Mouse (Mus musculus): Measurements from ENCODE around the gene Ctf1. TPM values are rescaled to one million over a fixed set of nuclear protein-coding genes. Genes with fewer than 3 reads are reported as not detected.

Ctf1 gene
- polyA plus RNA-seq, 1 experiment from 2014 or later, result 17.5 TPM

DNA sequence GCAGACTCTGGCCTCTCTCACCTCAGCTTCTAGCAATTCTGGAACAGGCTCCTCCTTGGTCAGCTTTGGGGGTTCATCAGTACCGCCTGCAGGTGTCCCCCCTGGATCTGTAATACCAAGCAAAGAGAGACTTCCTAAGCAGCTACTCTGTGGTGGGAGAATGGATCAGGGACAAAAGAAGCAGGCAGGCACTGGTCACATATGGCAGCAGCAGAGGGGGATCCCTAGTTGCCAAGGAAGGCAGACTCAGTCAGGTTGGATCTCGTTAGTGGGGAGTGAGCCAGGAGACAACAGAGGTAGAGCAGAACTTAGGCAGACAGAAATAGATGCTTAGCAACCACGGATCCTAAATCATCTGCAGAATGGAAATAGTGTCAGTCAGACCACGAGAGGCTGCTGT, 6.8 kb upstream of the Ctf1 start:
- no peak overlapping the region for H3K4me3 ChIP-seq (ENCODE audit: low read length)
- H3K4me1 ChIP-seq (ENCODE audit: control insufficient read depth, insufficient read depth, low read length), result peaks cover 23% of the 10 kb centered on the region
- peaks cover 55% of the 10 kb centered on the region for H3K36me3 ChIP-seq (ENCODE audit: control insufficient read depth, insufficient read depth, low read length)
- ATAC-seq (ENCODE audit: low FRiP score, low TSS enrichment), result no peak
- no peaks in the 10 kb centered on the region for H3K9me3 ChIP-seq (ENCODE audit: control insufficient read depth, low read length)
- no peak overlapping the region for H3K9ac ChIP-seq (ENCODE audit: low read depth, low read length)
- no peak overlapping the region for H3K4me2 ChIP-seq (replicated peaks; ENCODE audit: low read depth, low read length)
- WGBS, result 84% methylated on average over 4 of the region's 4 CpGs
- H3K27me3 ChIP-seq (ENCODE audit: control insufficient read depth, insufficient read depth, low read length), result no peaks in the 10 kb centered on the region
- H3K27ac ChIP-seq (ENCODE audit: low read depth, low read length), result no peak overlapping the region

DNA sequence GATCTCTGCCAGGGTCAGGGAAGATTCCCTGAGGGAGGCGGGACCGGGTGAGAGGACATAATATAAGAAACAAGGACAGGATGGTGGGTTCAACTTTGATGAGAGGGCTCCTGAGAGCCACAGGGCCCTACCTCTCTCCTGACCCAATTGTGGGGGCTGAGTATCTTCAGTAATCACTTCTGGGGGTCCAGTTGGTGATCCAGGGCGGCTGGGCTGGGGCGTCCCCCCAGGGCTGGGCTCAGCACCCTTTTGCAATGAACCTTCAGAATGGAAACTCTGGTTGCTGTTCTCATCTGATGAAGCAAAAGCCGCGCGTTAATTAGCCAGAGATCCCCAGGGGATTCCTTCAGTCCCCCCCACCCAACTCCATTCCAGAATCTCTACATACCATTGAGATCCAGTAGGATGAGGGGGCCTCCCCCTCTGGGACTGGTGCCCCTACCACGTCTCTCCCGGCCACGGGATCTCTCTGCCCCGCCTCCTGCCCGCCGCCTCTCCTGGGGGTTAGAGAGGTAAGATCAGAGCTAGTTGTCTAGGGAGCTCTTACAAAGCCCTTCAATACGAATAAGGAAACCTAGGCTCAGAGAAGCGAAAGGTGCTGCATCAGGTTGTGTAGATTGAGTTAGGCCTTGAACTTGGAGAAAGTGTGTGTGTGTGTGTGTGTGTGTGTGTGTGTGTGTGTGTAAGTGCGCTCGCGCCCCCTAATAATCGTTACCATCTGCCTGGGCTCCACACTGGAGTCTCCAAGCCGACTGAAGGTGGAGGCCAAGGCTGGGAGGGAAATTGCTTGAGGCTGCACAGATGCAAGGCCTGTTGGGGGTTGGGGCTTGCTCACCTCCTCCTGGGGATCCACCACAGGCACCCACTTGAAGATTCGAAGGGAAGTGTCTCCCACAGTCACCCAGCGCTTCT, 5.2 kb upstream of the Ctf1 start:
- Histone ChIP-seq H3K4me2 (replicated peaks; ENCODE audit: low read depth, low read length) (peak overlapping the region; percentile 67), H3K27me3 (ENCODE audit: control insufficient read depth, insufficient read depth, low read length) (no peaks in the 10 kb centered on the region), H3K9ac (ENCODE audit: low read depth, low read length) (peak overlapping the region; percentile 82), H3K4me3 (ENCODE audit: low read length) (peak overlapping the region; percentile 70), H3K36me3 (ENCODE audit: control insufficient read depth, insufficient read depth, low read length) (peaks cover 43% of the 10 kb centered on the region), H3K4me1 (ENCODE audit: control insufficient read depth, insufficient read depth, low read length) (peaks cover 35% of the 10 kb centered on the region), H3K9me3 (ENCODE audit: control insufficient read depth, low read length) (no peaks in the 10 kb centered on the region), H3K27ac (ENCODE audit: low read depth, low read length) (peak overlapping the region; percentile 98)
- 20% methylated on average over 22 of the region's 22 CpGs for WGBS
- peak; percentile 3; the same call in 1 of the 2 replicates for ATAC-seq (ENCODE audit: low FRiP score, low TSS enrichment)

DNA sequence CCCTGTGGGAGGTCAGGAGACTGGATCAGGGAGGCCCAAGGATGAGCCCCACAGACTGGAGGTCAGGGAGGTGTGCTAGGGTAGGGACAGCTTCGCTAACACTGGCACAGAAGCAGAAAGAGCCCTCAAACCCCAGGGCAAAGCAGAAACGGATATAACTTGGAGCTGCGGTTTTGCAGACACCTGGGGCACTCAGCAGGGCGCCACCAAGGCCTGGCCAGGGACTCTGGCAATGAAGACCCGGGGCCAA, 4.7 kb upstream of the Ctf1 start:
- no peak for ATAC-seq (ENCODE audit: low FRiP score, low TSS enrichment)
- H3K9me3 ChIP-seq (ENCODE audit: control insufficient read depth, low read length), result no peaks in the 10 kb centered on the region
- WGBS, result 4% methylated on average over 5 of the region's 5 CpGs
- peaks cover 38% of the 10 kb centered on the region for H3K36me3 ChIP-seq (ENCODE audit: control insufficient read depth, insufficient read depth, low read length)
- H3K4me3 ChIP-seq (ENCODE audit: low read length), result peak overlapping the region; percentile 70
- H3K9ac ChIP-seq (ENCODE audit: low read depth, low read length), result peak overlapping the region; percentile 82
- H3K27ac ChIP-seq (ENCODE audit: low read depth, low read length), result peak overlapping the region; percentile 98
- no peaks in the 10 kb centered on the region for H3K27me3 ChIP-seq (ENCODE audit: control insufficient read depth, insufficient read depth, low read length)
- H3K4me2 ChIP-seq (replicated peaks; ENCODE audit: low read depth, low read length), result peak overlapping the region; percentile 67
- peaks cover 38% of the 10 kb centered on the region for H3K4me1 ChIP-seq (ENCODE audit: control insufficient read depth, insufficient read depth, low read length)

DNA sequence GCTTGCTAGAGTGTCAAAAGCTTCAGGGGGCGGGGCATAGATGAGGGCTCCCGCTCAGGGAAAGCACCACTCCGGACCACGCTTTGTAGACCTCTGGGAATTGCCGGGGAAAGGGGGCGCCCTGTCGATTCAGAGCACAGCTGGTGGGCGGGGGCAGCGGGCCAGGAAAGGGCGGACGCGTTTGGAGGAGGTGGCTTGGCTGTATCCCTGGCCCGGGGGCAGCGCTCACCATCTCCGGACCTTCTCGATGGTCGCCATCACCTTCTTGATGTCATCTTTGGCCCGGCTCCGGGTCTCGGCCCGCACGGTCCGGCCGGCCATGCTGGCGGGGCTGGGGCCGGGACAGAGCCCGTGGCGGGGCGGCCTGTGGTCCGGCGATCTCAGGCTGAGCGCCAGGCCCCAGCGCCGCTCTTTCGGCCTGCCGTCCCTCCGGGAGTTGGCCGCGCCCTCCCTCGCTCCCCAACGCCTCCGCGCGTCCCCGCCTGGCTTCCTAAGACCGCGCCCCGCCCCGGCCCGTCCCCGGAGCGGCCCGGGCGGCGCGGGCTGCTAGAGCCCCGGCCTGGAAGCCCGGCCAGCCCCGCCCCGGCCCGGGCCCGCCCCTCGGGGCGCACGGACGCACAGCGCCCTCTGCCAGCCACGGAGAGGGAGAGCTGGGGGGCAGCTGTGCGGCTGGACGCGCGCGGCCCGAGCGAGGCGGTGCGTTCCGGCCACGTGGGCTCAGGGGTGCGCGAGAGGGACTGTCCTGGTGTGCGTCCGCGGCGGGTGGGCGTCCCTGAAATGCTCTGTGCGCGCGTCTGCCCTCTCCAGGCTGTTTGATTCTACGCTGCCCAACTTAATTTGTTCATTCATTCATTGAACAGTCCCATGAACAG, 4.1 kb upstream of the Ctf1 start, which contains the start of gene Bcl7c:
TSS of gene Bcl7c (minus strand) at position 727 of the 872 bp plus-strand sequence.
- Histone ChIP-seq H3K4me2 (replicated peaks; ENCODE audit: low read depth, low read length) (peak within 1 kb of the TSS; percentile 67), H3K4me3 (ENCODE audit: low read length) (peak within 1 kb of the TSS; percentile 70), H3K4me1 (ENCODE audit: control insufficient read depth, insufficient read depth, low read length) (peaks cover 38% of the 10 kb centered on the region), H3K9me3 (ENCODE audit: control insufficient read depth, low read length) (no peaks in the 10 kb centered on the region), H3K9ac (ENCODE audit: low read depth, low read length) (peak within 1 kb of the TSS; percentile 82), H3K27ac (ENCODE audit: low read depth, low read length) (peak within 1 kb of the TSS; percentile 98), H3K27me3 (ENCODE audit: control insufficient read depth, insufficient read depth, low read length) (no peaks in the 10 kb centered on the region), H3K36me3 (ENCODE audit: control insufficient read depth, insufficient read depth, low read length) (peaks cover 33% of the 10 kb centered on the region)
- ATAC-seq (ENCODE audit: low FRiP score, low TSS enrichment), result peak; percentile 87
- under 1% methylated on average over 68 of the region's 90 CpGs for whole genome bisulfite sequencing

DNA sequence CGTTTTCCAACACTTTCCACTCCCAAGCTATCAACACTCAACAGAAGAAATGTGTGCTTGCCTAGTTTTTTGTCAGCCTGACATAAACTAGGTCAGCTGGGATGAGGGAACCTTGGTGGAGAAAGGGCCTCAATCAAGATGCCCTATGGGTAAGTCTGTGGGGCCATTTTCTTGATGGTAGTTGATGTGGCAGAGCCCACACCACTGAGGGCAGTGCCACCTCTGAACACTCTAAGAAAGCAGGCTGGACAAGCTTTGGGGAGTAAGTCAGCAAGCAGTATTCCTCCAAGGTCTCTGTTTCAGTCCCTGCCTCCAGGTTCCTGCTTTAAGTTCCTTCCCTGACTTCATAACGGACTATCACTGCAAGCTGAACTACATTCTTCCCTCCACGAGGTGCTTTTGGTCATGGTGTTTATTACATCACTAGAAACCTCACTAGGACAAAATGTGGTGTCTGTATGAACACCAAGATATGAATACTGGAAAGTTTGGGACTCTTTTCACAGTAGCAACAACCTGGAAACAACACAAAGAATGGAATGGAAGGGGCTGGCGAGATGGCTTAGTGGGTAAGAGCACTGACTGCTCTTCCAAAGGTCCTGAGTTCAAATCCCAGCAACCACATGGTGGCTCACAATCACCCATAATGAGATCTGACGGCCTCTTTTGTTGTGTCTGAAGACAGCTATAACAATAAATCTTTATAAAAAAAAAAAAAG, 3.1 kb upstream of the Ctf1 start:
- no peaks in the 10 kb centered on the region for H3K9me3 ChIP-seq (ENCODE audit: control insufficient read depth, low read length)
- H3K36me3 ChIP-seq (ENCODE audit: control insufficient read depth, insufficient read depth, low read length), result peaks cover 24% of the 10 kb centered on the region
- peak overlapping the region; percentile 70; the same call in 1 of the 2 replicates for H3K4me3 ChIP-seq (ENCODE audit: low read length)
- ATAC-seq (ENCODE audit: low FRiP score, low TSS enrichment), result no peak
- H3K27me3 ChIP-seq (ENCODE audit: control insufficient read depth, insufficient read depth, low read length), result no peaks in the 10 kb centered on the region
- H3K4me1 ChIP-seq (ENCODE audit: control insufficient read depth, insufficient read depth, low read length), result peaks cover 34% of the 10 kb centered on the region
- H3K9ac ChIP-seq (ENCODE audit: low read depth, low read length), result peak overlapping the region; percentile 82; the same call in 1 of the 2 replicates
- H3K4me2 ChIP-seq (replicated peaks; ENCODE audit: low read depth, low read length), result peak overlapping the region; percentile 67
- WGBS, result 71% methylated on average over 5 of the region's 5 CpGs
- peak overlapping the region; percentile 98 for H3K27ac ChIP-seq (ENCODE audit: low read depth, low read length)

DNA sequence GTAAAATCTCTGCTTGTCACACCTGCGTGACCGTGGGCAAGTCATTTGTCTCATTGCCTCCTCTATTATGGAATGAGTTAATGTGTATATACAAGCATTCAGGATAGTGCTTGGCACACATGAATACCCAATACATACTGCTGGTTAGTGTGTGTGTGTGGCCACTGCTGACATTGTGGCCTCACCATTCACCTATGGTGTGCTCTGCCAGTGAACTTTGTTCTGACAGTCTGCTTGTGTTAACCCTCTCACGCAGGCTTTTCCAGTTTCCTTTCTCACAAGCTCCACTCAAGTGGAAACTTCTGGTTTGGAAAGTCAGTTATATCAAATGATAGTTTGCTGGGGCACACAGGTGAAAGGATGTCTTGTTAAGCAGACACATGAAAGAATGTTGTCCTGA, 1.5 kb upstream of the Ctf1 start:
- Histone ChIP-seq H3K9ac (ENCODE audit: low read depth, low read length) (no peak overlapping the region), H3K27me3 (ENCODE audit: control insufficient read depth, insufficient read depth, low read length) (no peaks in the 10 kb centered on the region), H3K4me3 (ENCODE audit: low read length) (no peak overlapping the region), H3K36me3 (ENCODE audit: control insufficient read depth, insufficient read depth, low read length) (peaks cover 10% of the 10 kb centered on the region; the same call in 1 of the 2 replicates), H3K9me3 (ENCODE audit: control insufficient read depth, low read length) (no peaks in the 10 kb centered on the region), H3K4me1 (ENCODE audit: control insufficient read depth, insufficient read depth, low read length) (peaks cover 33% of the 10 kb centered on the region), H3K27ac (ENCODE audit: low read depth, low read length) (no peak overlapping the region), H3K4me2 (replicated peaks; ENCODE audit: low read depth, low read length) (no peak overlapping the region)
- WGBS, result 79% methylated on average over 3 of the region's 3 CpGs
- ATAC-seq (ENCODE audit: low FRiP score, low TSS enrichment), result no peak

DNA sequence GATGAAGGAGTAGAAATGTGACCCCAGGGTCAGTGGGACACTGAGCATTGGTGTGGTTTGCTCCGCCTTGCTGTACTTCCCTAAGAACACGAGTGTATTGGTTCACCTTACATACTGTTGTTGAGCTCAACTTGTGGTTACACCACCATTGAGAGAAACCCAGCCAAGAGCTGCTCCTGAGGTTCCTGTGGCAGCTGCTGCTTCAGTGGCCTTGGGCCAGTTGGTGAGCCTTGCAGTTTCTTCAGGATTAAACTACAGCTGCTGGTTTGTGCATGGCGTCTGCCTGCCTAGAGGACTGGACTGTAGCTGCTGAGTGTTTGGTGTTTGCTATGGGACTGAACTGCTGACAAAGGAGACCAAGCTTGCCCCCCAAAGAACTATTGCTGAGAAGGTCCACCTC, 1.1 kb upstream of the Ctf1 start:
- Histone ChIP-seq H3K36me3 (ENCODE audit: control insufficient read depth, insufficient read depth, low read length) (peaks cover 6% of the 10 kb centered on the region; the same call in 1 of the 2 replicates), H3K4me1 (ENCODE audit: control insufficient read depth, insufficient read depth, low read length) (peaks cover 33% of the 10 kb centered on the region), H3K27me3 (ENCODE audit: control insufficient read depth, insufficient read depth, low read length) (no peaks in the 10 kb centered on the region), H3K9me3 (ENCODE audit: control insufficient read depth, low read length) (no peaks in the 10 kb centered on the region), H3K4me2 (replicated peaks; ENCODE audit: low read depth, low read length) (no peak overlapping the region), H3K4me3 (ENCODE audit: low read length) (no peak overlapping the region), H3K9ac (ENCODE audit: low read depth, low read length) (no peak overlapping the region), H3K27ac (ENCODE audit: low read depth, low read length) (peak overlapping the region; percentile 95; the same call in 1 of the 2 replicates)
- no peak for ATAC-seq (ENCODE audit: low FRiP score, low TSS enrichment)
- WGBS, result 59% methylated on average over 3 of the region's 3 CpGs

DNA sequence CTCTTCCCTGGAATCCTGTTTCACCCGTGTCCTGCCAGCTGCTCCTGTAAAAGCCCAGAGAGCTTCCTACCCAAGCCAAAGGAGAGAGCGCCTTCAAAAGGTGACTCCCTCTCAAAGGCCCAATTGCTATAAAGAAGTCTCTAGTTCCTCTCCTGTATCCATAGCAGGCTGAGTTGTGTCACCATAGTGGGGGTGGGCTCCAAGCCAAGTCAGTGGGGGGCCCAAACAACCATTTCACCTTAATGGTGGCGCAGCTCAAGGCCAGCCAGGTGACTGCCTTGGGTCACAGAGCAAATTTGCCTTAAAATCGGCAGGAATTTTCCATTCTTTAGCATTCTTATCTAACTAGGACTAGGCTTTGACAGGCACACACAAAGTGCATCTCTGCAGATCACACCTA, 2.3 kb downstream of the Ctf1 start:
- Histone ChIP-seq H3K27me3 (ENCODE audit: control insufficient read depth, insufficient read depth, low read length) (no peaks in the 10 kb centered on the region), H3K4me1 (ENCODE audit: control insufficient read depth, insufficient read depth, low read length) (peaks cover 19% of the 10 kb centered on the region), H3K9ac (ENCODE audit: low read depth, low read length) (no peak overlapping the region), H3K27ac (ENCODE audit: low read depth, low read length) (no peak overlapping the region), H3K4me3 (ENCODE audit: low read length) (no peak overlapping the region), H3K9me3 (ENCODE audit: control insufficient read depth, low read length) (no peaks in the 10 kb centered on the region), H3K36me3 (ENCODE audit: control insufficient read depth, insufficient read depth, low read length) (no peaks in the 10 kb centered on the region), H3K4me2 (replicated peaks; ENCODE audit: low read depth, low read length) (no peak overlapping the region)
- WGBS, result 91% methylated on average over 4 of the region's 4 CpGs
- ATAC-seq (ENCODE audit: low FRiP score, low TSS enrichment), result no peak

Measured in kidney, embryonic 14.5 days (tissue).